Mouse (Mus musculus) intestine, postnatal 0 days (tissue): Measurements from ENCODE around the gene Pip5k1b. TPM values are rescaled to one million over a fixed set of nuclear protein-coding genes. Genes with fewer than 3 reads are reported as not detected.
A peak's percentile ranks its signal among the peaks of the same experiment; 100 is the strongest.

ENCODE experiments used
- ATAC-seq: fragments of 200-750 bp; cut with Nextera tagmentation; 2 replicates; pipeline ENCODE4 v1.8.0; 2017; ENCODE audit warnings: mild to moderate bottlenecking, moderate TSS enrichment, moderate library complexity
- H3K27ac ChIP-seq: fragments of 300-500 bp; sonication (generic); 2 replicates; pipeline ENCODE4 v1.5.1; 2014; ENCODE audit warnings: mild to moderate bottlenecking, low read depth, low read length, moderate library complexity
- H3K27me3 ChIP-seq: fragments of 300-500 bp; sonication (generic); replicated peaks from 2 replicates; pipeline ENCODE4 v1.6.1; 2014; ENCODE audit warnings: low read length, mixed read lengths; ENCODE audit not compliant: control insufficient read depth, insufficient read depth
- H3K36me3 ChIP-seq: fragments of 300-500 bp; sonication (generic); 2 replicates; pipeline ENCODE4 v1.6.1; 2014; ENCODE audit warnings: mild to moderate bottlenecking, moderate library complexity; ENCODE audit not compliant: control insufficient read depth, insufficient read depth
- H3K4me1 ChIP-seq: fragments of 300-500 bp; sonication (generic); replicated peaks from 2 replicates; pipeline ENCODE4 v1.6.1; 2014; ENCODE audit warnings: antibody characterized with exemption, low read length, mixed read lengths; ENCODE audit not compliant: control insufficient read depth, insufficient read depth
- H3K4me2 ChIP-seq: fragments of 300-500 bp; sonication (generic); replicated peaks from 2 replicates; pipeline ENCODE4 v1.6.1; 2014; ENCODE audit warnings: low read depth, mild to moderate bottlenecking, moderate library complexity
- H3K4me3 ChIP-seq: fragments of 300-500 bp; sonication (generic); 2 replicates; pipeline ENCODE4 v1.5.1; 2014; ENCODE audit warnings: low read depth, low read length
- H3K9ac ChIP-seq: fragments of 300-500 bp; sonication (generic); 2 replicates; pipeline ENCODE4 v1.6.1; 2014; ENCODE audit warnings: mild to moderate bottlenecking, low read depth, low read length
- H3K9me3 ChIP-seq: fragments of 300-500 bp; sonication (generic); 2 replicates; pipeline ENCODE4 v1.6.1; 2016; ENCODE audit warnings: mixed run types; ENCODE audit not compliant: control insufficient read depth
- CTCF ChIP-seq: sonication (generic); IDR thresholded peaks from 2 replicates; pipeline ENCODE4 v1.5.1; 2016; ENCODE audit warnings: low read depth, mild to moderate bottlenecking, control low read depth, antibody characterized with exemption, moderate library complexity
- WGBS: fragments of 180-500 bp; shearing (Covaris S2); extraction: QIAGEN DNeasy Blood & Tissue Kit; methylation state at CpG from one replicate; pipeline ENCODE4 v1.1.7; 2014; 5-methylcytosine and 5-hydroxymethylcytosine counted together
- polyA plus RNA-seq: library from polyadenylated mRNA; unstranded; fragments of >200 nt; fragmentation: Nextera tagmentation; extraction: Ambion mirVana; gene quantifications from 2 replicates; pipeline ENCODE4 v1.2.1, GENCODE M21; 2015

The Pip5k1b gene
- polyA plus RNA-seq, 1 experiment from 2014 or later, result 29.4 TPM

GRCm38 (mm10) chr19:24408863-24409564, 146.7 kb downstream of the Pip5k1b start:
- WGBS, result 85% methylated on average over 11 of the region's 11 CpGs
- ATAC-seq, result no peak
- H3K27ac ChIP-seq, result no peak overlapping the region
- no peak for TF ChIP-seq CTCF
- no peaks in the 10 kb centered on the region for H3K27me3 ChIP-seq
- H3K9me3 ChIP-seq, result no peaks in the 10 kb centered on the region
- H3K9ac ChIP-seq, result no peak overlapping the region
- no peak overlapping the region for H3K4me2 ChIP-seq
- no peak overlapping the region for H3K4me3 ChIP-seq
- H3K36me3 ChIP-seq, result no peaks in the 10 kb centered on the region
- H3K4me1 ChIP-seq, result no peaks in the 10 kb centered on the region

- no peak for TF ChIP-seq CTCF
- no peaks in the 10 kb centered on the region for H3K36me3 ChIP-seq
- no peak overlapping the region for H3K9ac ChIP-seq
- no peaks in the 10 kb centered on the region for H3K27me3 ChIP-seq
- H3K4me1 ChIP-seq, result no peaks in the 10 kb centered on the region
- no peak overlapping the region for H3K27ac ChIP-seq
- ATAC-seq, result no peak
- 97% methylated on average over 3 of the region's 3 CpGs for WGBS
- H3K4me2 ChIP-seq, result no peak overlapping the region
- H3K9me3 ChIP-seq, result no peaks in the 10 kb centered on the region
- no peak overlapping the region for H3K4me3 ChIP-seq
Observed at GRCm38 (mm10) chr19:24404716-24405115, 151.0 kb downstream of the Pip5k1b start.

GRCm38 (mm10) chr19:24403245-24403644, 152.4 kb downstream of the Pip5k1b start:
- H3K4me1 ChIP-seq, result no peaks in the 10 kb centered on the region
- no peak overlapping the region for H3K27ac ChIP-seq
- no peaks in the 10 kb centered on the region for H3K36me3 ChIP-seq
- no peak overlapping the region for H3K4me2 ChIP-seq
- TF ChIP-seq CTCF, result no peak
- no peak overlapping the region for H3K4me3 ChIP-seq
- H3K9ac ChIP-seq, result no peak overlapping the region
- H3K9me3 ChIP-seq, result no peaks in the 10 kb centered on the region
- no peak for ATAC-seq
- H3K27me3 ChIP-seq, result no peaks in the 10 kb centered on the region
- 90% methylated on average over 6 of the region's 6 CpGs for WGBS

GRCm38 (mm10) chr19:24393920-24394319, 161.8 kb downstream of the Pip5k1b start:
- Histone ChIP-seq H3K4me2 (no peak overlapping the region), H3K27me3 (no peaks in the 10 kb centered on the region), H3K36me3 (peaks cover 7% of the 10 kb centered on the region; the same call in 1 of the 2 replicates), H3K9me3 (no peaks in the 10 kb centered on the region), H3K9ac (no peak overlapping the region), H3K4me1 (no peaks in the 10 kb centered on the region), H3K4me3 (no peak overlapping the region), H3K27ac (no peak overlapping the region)
- no peak for TF ChIP-seq CTCF
- 88% methylated on average over 2 of the region's 2 CpGs for WGBS
- no peak for ATAC-seq

- no peak overlapping the region for H3K4me2 ChIP-seq
- H3K9ac ChIP-seq, result no peak overlapping the region
- no peaks in the 10 kb centered on the region for H3K4me1 ChIP-seq
- 28% methylated on average over 9 of the region's 9 CpGs for WGBS
- no peaks in the 10 kb centered on the region for H3K27me3 ChIP-seq
- 0 out of 2 replicates have a peak overlapping the region, but pooled peaks have one; percentile 0 for H3K27ac ChIP-seq
- peak; percentile 91 for ATAC-seq
- peaks cover 17% of the 10 kb centered on the region for H3K36me3 ChIP-seq
- no peak for TF ChIP-seq CTCF
- no peak overlapping the region for H3K4me3 ChIP-seq
- H3K9me3 ChIP-seq, result no peaks in the 10 kb centered on the region
Observed at GRCm38 (mm10) chr19:24391519-24392251, 164.0 kb downstream of the Pip5k1b start.

- H3K4me2 ChIP-seq, result no peak overlapping the region
- TF ChIP-seq CTCF, result no peak
- H3K36me3 ChIP-seq, result peaks cover 12% of the 10 kb centered on the region; the same call in 1 of the 2 replicates
- no peak overlapping the region for H3K4me3 ChIP-seq
- no peak for ATAC-seq
- WGBS, result 84% methylated on average over 22 of the region's 22 CpGs
- no peaks in the 10 kb centered on the region for H3K4me1 ChIP-seq
- no peaks in the 10 kb centered on the region for H3K9me3 ChIP-seq
- no peak overlapping the region for H3K9ac ChIP-seq
- no peaks in the 10 kb centered on the region for H3K27me3 ChIP-seq
- no peak overlapping the region for H3K27ac ChIP-seq
Observed at GRCm38 (mm10) chr19:24386956-24387865, 168.5 kb downstream of the Pip5k1b start.
